ENCODE assay signal across 10 mouse cellular contexts in genomic region chr5:35673086-35673485, GRCm38 (mm10). TPM values are rescaled to one million over a fixed set of nuclear protein-coding genes. Genes with fewer than 3 reads are reported as not detected.
DNase-seq lines count a peak whose midpoint lies in the region; ATAC-seq and TF ChIP-seq lines count a peak whose summit lies in the region.
"Had no signal": no experiment of that assay in that cellular context is flagged by ENCODE, and none has a peak within 500 bp of the region (broad histone marks: within the 10 kb centered on the region; RNA-seq: fewer than 3 reads in every experiment).

No protein-coding gene starts in this region.

- peak overlapping the region; percentile 75 for H3K27ac ChIP-seq in heart, embryonic 15.5 days
- H3K27ac ChIP-seq in lung, embryonic 14.5 days (ENCODE audit: low read depth), result peak overlapping the region; percentile 84
- peak overlapping the region; percentile 13; the same call in 1 of the 2 replicates for H3K27ac ChIP-seq in spleen, adult 2 months (ENCODE audit: insufficient read depth, low read length)
- H3K27ac ChIP-seq: liver, embryonic 13.5 days had no signal

- 38% methylated on average over 7 of the region's 7 CpGs for WGBS in heart, embryonic 15.5 days
- WGBS in lung, embryonic 14.5 days, result 33% methylated on average over 7 of the region's 7 CpGs
- WGBS in spleen, adult 2 months, result 36% methylated on average over 7 of the region's 7 CpGs

- TF ChIP-seq CTCF in lung, embryonic 14.5 days (IDR thresholded peaks at IDR 0.05; ENCODE audit: low read depth), result no peak
- no peak for TF ChIP-seq CTCF in spleen, adult 2 months (IDR thresholded peaks at IDR 0.05; ENCODE audit: extremely low read depth, insufficient read depth, insufficient read length, insufficient replicate concordance)

- peak overlapping the region; percentile 29; the same call in 1 of the 2 replicates for H3K9ac ChIP-seq in heart, embryonic 15.5 days
- peak overlapping the region; percentile 34; the same call in 1 of the 2 replicates for H3K9ac ChIP-seq in lung, embryonic 14.5 days
- H3K9ac ChIP-seq: liver, embryonic 13.5 days had no signal

- peak; percentile 19 to 37 for DNase-seq in left cerebral cortex, adult 18-20 months (ENCODE audit: low spot score in 2 of 2)
- no peak for DNase-seq in left cerebral cortex, adult 11 months (ENCODE audit: low spot score)
- peak; percentile 91 for DNase-seq in kidney, postnatal 14 days
- DNase-seq in lung, embryonic 14.5 days, result peak; percentile 91
- no peak for DNase-seq in spleen, adult 2 months (ENCODE audit: low read depth in 1 of 2, low spot score in 2 of 2)
- DNase-seq in B cell, adult 2 months, result no peak
- DNase-seq: liver, embryonic 13.5 days had no signal

- TF ChIP-seq POLR2A in spleen, adult 2 months (IDR thresholded peaks at IDR 0.05; ENCODE audit: low read depth, low read length), result no peak

- no peaks in the 10 kb centered on the region for H3K9me3 ChIP-seq in heart, embryonic 15.5 days (replicated peaks)
- no peaks in the 10 kb centered on the region for H3K9me3 ChIP-seq in lung, embryonic 14.5 days (ENCODE audit: low read depth, low read length)
- H3K9me3 ChIP-seq: liver, embryonic 13.5 days had no signal

- ATAC-seq in common myeloid progenitor, adult 5-6 weeks (replicated peaks; ENCODE audit: low read depth, poor library complexity, severe bottlenecking), result peak; percentile 87
- ATAC-seq in heart, embryonic 15.5 days (replicated peaks; ENCODE audit: insufficient number of reproducible peaks, insufficient read depth, low FRiP score, low read depth), result peak; percentile 63
- peak; percentile 68 for ATAC-seq in lung, embryonic 14.5 days (ENCODE audit: insufficient read depth)

- peaks cover 16% of the 10 kb centered on the region for H3K27me3 ChIP-seq in heart, embryonic 15.5 days
- H3K27me3 ChIP-seq in lung, embryonic 14.5 days (ENCODE audit: insufficient read depth, low read length), result peaks cover 10% of the 10 kb centered on the region; the same call in 1 of the 2 replicates
- H3K27me3 ChIP-seq in spleen, adult 2 months (ENCODE audit: control insufficient read depth, insufficient read depth, low read length), result no peaks in the 10 kb centered on the region

- no peak overlapping the region for H3K4me3 ChIP-seq in heart, embryonic 15.5 days
- no peak overlapping the region for H3K4me3 ChIP-seq in lung, embryonic 14.5 days (ENCODE audit: low read depth, low read length)
- no peak overlapping the region for H3K4me3 ChIP-seq in spleen, adult 2 months (ENCODE audit: extremely low read depth, insufficient read depth, insufficient read length)
- H3K4me3 ChIP-seq: liver, embryonic 13.5 days had no signal

- no peak overlapping the region for H3K4me2 ChIP-seq in heart, embryonic 15.5 days
- 0 out of 2 replicates have a peak overlapping the region, but pooled peaks have one; percentile 3 for H3K4me2 ChIP-seq in lung, embryonic 14.5 days
- H3K4me2 ChIP-seq: liver, embryonic 13.5 days had no signal

- H3K36me3 ChIP-seq in heart, embryonic 15.5 days, result no peaks in the 10 kb centered on the region
- no peaks in the 10 kb centered on the region for H3K36me3 ChIP-seq in lung, embryonic 14.5 days (ENCODE audit: insufficient read depth)
- H3K36me3 ChIP-seq in spleen, adult 2 months (ENCODE audit: control insufficient read depth, insufficient read depth, low read length), result no peaks in the 10 kb centered on the region
- H3K36me3 ChIP-seq: liver, embryonic 13.5 days had no signal

- H3K4me1 ChIP-seq in heart, embryonic 15.5 days (replicated peaks), result peaks cover 56% of the 10 kb centered on the region
- peaks cover 48% of the 10 kb centered on the region for H3K4me1 ChIP-seq in lung, embryonic 14.5 days (ENCODE audit: insufficient read depth)
- H3K4me1 ChIP-seq in spleen, adult 2 months (ENCODE audit: control insufficient read depth, insufficient read depth, insufficient read length), result no peaks in the 10 kb centered on the region

RNA-seq across cellular contexts. Expression of gene Htra3, which starts 6.5 kb away (rescaled TPM):
- 1 to 10 TPM; 5.0 to 7.4 TPM for total RNA-seq in left cerebral cortex, adult 18-20 months (2021)
- not detected in 2 replicates for total RNA-seq in common myeloid progenitor, adult 5-6 weeks (2017)
- 14.7 and 22.2 TPM in 2 replicates for polyA plus RNA-seq in heart, embryonic 15.5 days (2015; fragmentation: Nextera tagmentation; extraction: Ambion mirVana)
- polyA plus RNA-seq in lung, embryonic 14.5 days (2014; fragmentation: Nextera tagmentation; extraction: Ambion mirVana), result 19.6 and 21.9 TPM in 2 replicates
- 20.6 and 22.7 TPM in 2 replicates for polyA plus RNA-seq in spleen, adult 2 months (2012; rRNA removed)
- total RNA-seq: MEL had no signal

Comparison
In these comparisons a context has a peak if more than half of its experiments do, and no peak if none do; other contexts are left out.
1. DNase-seq: peak in left cerebral cortex, adult 18-20 months (2 of 2), kidney, postnatal 14 days (single experiment) and lung, embryonic 14.5 days (single experiment); none in left cerebral cortex, adult 11 months (single experiment), spleen, adult 2 months (0 of 2) and B cell, adult 2 months (0 of 2).
2. H3K27ac ChIP-seq: peak in every context shown above with its lines; median percentile 84 in lung, embryonic 14.5 days; 75 in heart, embryonic 15.5 days; 13 in spleen, adult 2 months.
3. Peak in every context shown above with its lines, with median percentiles within 50 percentile points of each other: ATAC-seq.